Mouse (Mus musculus) CD4-positive, CD25-positive, alpha-beta regulatory T cell, adult 4 months (primary cell): ENCODE measurements around the gene Hoxc6. TPM values are rescaled to one million over a fixed set of nuclear protein-coding genes. Genes with fewer than 3 reads are reported as not detected.

Experiments
- ATAC-seq: one replicate; pipeline ENCODE4 v1.8.0; 2017
- polyA plus RNA-seq, 2 experiments: library from polyadenylated mRNA; unstranded; fragments of 100-300 nt; shearing (Covaris generic); gene quantifications; one replicate each; pipeline ENCODE4 v1.2.1; 2017

Hoxc6 gene
- polyA plus RNA-seq, 2 experiments from 2014 or later = not detected

- ATAC-seq = no peak
Measured at GRCm38 (mm10) chr15:103014166-103015008, 16.3 kb downstream of the Hoxc6 start.

- ATAC-seq = no peak
Measured at GRCm38 (mm10) chr15:103015009-103015399, 16.9 kb downstream of the Hoxc6 start.

- no peak for ATAC-seq
Measured at GRCm38 (mm10) chr15:103015406-103016166, 17.5 kb downstream of the Hoxc6 start.

GRCm38 (mm10) chr15:103018636-103019035 is 20.6 kb downstream of the Hoxc6 start, which contains the start of gene Hoxc4:
Gene Hoxc4, plus strand, starts transcription at chr15:103018934.
- ATAC-seq = no peak

- no peak for ATAC-seq
Measured at GRCm38 (mm10) chr15:103020899-103021418, 22.9 kb downstream of the Hoxc6 start.

- no peak for ATAC-seq
Measured at GRCm38 (mm10) chr15:103021544-103021943, 23.5 kb downstream of the Hoxc6 start.

- no peak for ATAC-seq
Measured at GRCm38 (mm10) chr15:103024131-103024530, 26.1 kb downstream of the Hoxc6 start.

GRCm38 (mm10) chr15:103027266-103028235 is 29.5 kb downstream of the Hoxc6 start:
- no peak for ATAC-seq

- no peak for ATAC-seq
Measured at GRCm38 (mm10) chr15:103028916-103029512, 31.0 kb downstream of the Hoxc6 start.

GRCm38 (mm10) chr15:103030142-103030541 is 32.1 kb downstream of the Hoxc6 start:
- no peak for ATAC-seq

GRCm38 (mm10) chr15:103032167-103032566 is 34.1 kb downstream of the Hoxc6 start:
- no peak for ATAC-seq

GRCm38 (mm10) chr15:103032646-103033575 is 34.9 kb downstream of the Hoxc6 start:
- no peak for ATAC-seq

- no peak for ATAC-seq
Measured at GRCm38 (mm10) chr15:103034043-103034806, 36.2 kb downstream of the Hoxc6 start.

GRCm38 (mm10) chr15:103034807-103035547 is 36.9 kb downstream of the Hoxc6 start:
- ATAC-seq = no peak

- ATAC-seq = no peak
Measured at GRCm38 (mm10) chr15:103035548-103035881, 37.5 kb downstream of the Hoxc6 start.

- no peak for ATAC-seq
Measured at GRCm38 (mm10) chr15:103037579-103037978, 39.5 kb downstream of the Hoxc6 start.

- ATAC-seq = no peak
Measured at GRCm38 (mm10) chr15:103038701-103039480, 40.8 kb downstream of the Hoxc6 start.

GRCm38 (mm10) chr15:103039609-103040008 is 41.6 kb downstream of the Hoxc6 start:
- no peak for ATAC-seq
